Mouse (Mus musculus) heart, postnatal 14 days (tissue): ENCODE measurements around the gene Uba1. TPM values are rescaled to one million over a fixed set of nuclear protein-coding genes. Genes with fewer than 3 reads are reported as not detected.
A peak's percentile ranks its signal among the peaks of the same experiment; 100 is the strongest.
"Not testable (repeated sequence)": the region's sequence is repeated elsewhere in the genome, so short reads cannot be mapped to it uniquely, and the experiment has no call there.

Experiments used
- DNase-seq, 2 experiments: peaks; one replicate each; pipeline ENCODE4 v3.0.0; 2021 to 2022
- intact Hi-C: fragments of 180-260 bp; cut with DNase I; formaldehyde crosslinking; loops from one replicate; pipeline ENCODE4 v1.15.1; 2025
- total RNA-seq, 2 experiments: library from RNA; stranded (reverse); gene quantifications; 2 replicates each; pipeline ENCODE4 v1.2.3; 2021

The Uba1 gene
- total RNA-seq, 2 experiments from 2014 or later, result 233 to 249 TPM

DNA sequence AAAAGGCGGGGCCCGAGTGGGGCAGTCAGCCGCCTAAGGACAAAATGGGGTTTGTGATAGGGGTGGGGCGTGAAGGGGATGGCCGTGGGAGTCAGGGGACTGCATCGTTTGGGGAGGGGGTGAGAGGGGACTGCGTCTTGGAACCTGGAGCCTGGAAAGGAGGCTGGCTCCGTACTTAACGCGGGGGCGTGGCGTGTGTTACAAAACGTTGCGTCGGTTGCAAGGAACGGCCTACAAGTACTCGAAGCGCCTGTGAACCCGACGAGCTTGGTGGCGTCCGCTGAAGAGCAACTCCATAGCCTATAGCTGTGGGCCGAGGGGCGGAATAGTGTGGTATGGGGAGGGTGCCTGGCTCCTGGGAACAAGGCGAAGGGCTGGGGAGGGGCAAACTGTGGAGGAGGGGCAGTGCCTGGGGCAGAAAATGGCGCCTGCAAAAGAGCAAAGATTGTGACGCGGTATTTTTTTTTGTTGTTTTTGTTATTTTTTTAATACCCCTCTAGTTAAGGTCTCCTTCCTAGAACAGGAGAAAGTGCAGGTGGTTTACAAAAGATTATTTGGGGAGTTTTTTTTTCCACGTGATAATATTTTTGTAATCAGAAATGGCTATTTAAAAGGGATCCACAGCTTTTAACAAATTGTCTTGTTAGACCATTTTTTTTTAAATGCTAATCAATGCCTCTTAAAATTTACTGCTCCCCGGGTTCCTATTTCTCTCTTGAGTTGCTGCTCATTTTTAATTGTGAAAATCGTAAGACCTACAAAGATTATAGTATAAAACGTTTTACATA lies 46.4 kb downstream of the Uba1 start:
- intact Hi-C loops, result loop anchor here (2.0 to 5.0 kb wide), 3 partner anchors 16 to 163 kb away; no protein-coding TSS in a partner anchor
- DNase-seq, result peak; percentile 70 to 74

DNA sequence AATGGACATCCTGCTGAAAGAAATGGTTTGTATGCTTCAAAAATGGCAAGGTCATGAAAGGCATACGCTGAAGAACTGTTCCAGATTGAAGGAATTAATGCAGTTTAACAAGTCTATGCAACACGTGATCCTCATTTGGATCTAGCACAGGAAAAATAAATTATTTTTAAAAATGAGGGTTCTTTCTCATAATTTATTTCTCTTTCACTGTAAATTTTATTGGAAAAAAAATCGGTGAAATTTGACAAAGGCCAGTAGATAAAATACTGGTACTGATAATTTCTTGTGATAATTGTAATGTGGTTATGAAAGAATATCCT lies 46.9 kb downstream of the Uba1 start:
- intact Hi-C loops, result loop anchor here (2.0 to 5.0 kb wide), 2 partner anchors 16 to 162 kb away; no protein-coding TSS in a partner anchor

DNA sequence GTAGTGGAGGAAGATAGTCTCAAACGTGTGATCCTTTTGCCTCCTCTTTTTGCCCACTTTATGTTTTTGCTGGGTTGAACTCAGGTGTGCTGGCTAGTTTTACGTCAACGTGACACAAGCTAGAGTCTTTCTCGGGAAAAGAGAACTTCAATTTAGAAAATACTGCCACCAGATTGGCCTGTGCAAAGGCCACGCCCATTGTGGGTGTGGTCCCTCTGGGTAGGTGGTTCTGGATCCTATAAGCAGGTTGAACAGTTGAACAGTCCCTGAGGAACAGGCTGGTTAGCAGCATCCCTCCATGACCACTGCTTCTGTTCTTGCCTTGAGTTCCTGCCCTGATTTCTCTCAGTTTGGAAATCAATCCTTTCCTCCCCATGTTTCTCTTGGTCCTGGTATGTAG lies 70.6 kb downstream of the Uba1 start:
- DNase-seq, result no peak
- intact Hi-C loops, result no loop called here

More for the DNA sequence above, 46.9 kb downstream of the Uba1 start:
- no peak for DNase-seq

DNA sequence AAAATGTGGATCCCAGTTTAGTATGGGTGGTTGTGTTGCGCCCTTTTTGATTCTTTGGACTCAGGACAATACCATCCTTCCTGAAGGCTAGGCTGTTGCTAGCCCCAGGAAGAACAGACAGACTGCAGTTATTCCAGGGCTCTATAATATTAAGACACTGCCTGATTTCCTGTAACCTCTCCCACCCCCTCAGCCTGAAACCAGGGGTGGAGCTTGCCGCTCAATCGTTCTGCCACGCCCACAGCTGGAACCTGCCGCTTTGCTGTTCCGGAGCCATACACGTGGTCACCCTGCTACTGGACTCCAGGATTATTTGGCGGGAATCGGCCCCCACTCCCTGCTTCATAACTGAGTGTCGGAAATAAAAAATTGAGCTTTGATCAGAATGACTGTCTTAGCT lies 71.9 kb downstream of the Uba1 start:
- intact Hi-C loops, result not testable (repeated sequence)
- DNase-seq, result peak; percentile 2 to 21

Other genes with a start within 250 kb of the Uba1 start
- 1 to 10 TPM; 2.9 to 3.0 TPM for gene Jade3, start 232.6 kb upstream of the Uba1 start, total RNA-seq
- under 1 TPM; 0.59 to 0.84 TPM for gene Rgn, start 108.5 kb upstream of the Uba1 start, total RNA-seq
- 10 to 100 TPM; 21.2 to 25.4 TPM for gene Rbm10, start 40.8 kb upstream of the Uba1 start, total RNA-seq
- gene Ndufb11, start 40.7 kb upstream of the Uba1 start, total RNA-seq, result 100 to 1,000 TPM; 634 to 692 TPM
- 100 to 1,000 TPM; 156 to 185 TPM for gene Cdk16, start 29.6 kb downstream of the Uba1 start, total RNA-seq
- 1 to 10 TPM; 4.8 to 5.2 TPM for gene Usp11, start 45.6 kb downstream of the Uba1 start, total RNA-seq
- 10 to 100 TPM; 84.5 to 88.6 TPM for gene Araf, start 139.5 kb downstream of the Uba1 start, total RNA-seq
- gene Timp1, start 211.8 kb downstream of the Uba1 start, total RNA-seq, result 1 to 10 TPM; 9.1 to 9.7 TPM